Mouse (Mus musculus) liver, embryonic 14.5 days (tissue): ENCODE results near the gene Olfr129.

Source experiments
- CTCF ChIP-seq: IDR thresholded peaks from 2 replicates; pipeline ENCODE4 v1.5.1; 2016; ENCODE audit warnings: antibody characterized with exemption, low read depth, control low read depth
- EP300 ChIP-seq: IDR thresholded peaks from 2 replicates; pipeline ENCODE4 v1.6.1; 2016; ENCODE audit warnings: antibody characterized with exemption, low read depth

GRCm38 (mm10) chr17:38088593-38088992 is 28.7 kb upstream of the Olfr129 start, which contains the start of gene Olfr131:
- TF ChIP-seq EP300 (no peak), CTCF (no peak)
